Mouse (Mus musculus): Measurements from ENCODE around the gene Cnga1.
A peak's percentile ranks its signal among the peaks of the same experiment; 100 is the strongest.
"Not testable (repeated sequence)": the region's sequence is repeated elsewhere in the genome, so short reads cannot be mapped to it uniquely, and the experiment has no call there.

The Cnga1 gene

DNA sequence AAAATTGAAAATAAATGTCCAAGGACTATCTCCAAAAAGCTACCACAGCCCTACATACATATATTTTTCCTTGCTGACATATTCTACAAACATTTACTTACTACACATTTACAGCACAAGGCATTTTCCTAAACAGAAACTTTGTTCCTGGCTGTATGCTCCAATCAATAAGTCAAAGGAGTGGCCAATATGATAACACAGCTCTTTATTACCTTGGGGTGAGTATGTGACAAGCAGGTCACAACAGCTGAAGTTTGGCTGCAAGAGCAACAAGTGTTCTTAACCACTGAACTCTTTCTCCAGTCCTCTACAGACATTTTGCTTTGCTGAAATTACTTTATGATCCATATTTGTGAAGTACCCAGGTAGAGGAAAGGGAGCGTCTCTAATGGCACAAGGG, 4.0 kb downstream of the Cnga1 start:
- DNase-seq (ENCODE audit: low read depth, low spot score), result no peak

DNA sequence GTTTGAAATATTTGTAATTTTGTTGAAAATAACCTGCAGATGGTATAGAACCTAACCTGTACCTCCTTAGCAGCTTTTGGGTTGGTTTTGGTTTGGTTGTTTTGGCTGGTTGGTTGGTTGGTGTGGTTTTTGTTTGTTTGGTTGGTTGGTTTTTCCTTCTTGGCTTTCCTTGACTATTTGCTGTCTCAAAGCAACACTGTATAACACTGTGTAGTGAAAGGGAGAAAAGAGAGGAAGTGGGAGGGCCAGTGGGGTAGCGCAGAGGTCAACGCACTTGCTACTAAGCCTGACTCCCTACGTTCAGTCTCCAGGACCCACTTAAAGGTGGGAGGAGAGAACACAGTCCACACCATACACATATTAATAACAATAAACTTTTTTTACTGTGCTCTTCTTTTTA, 7.5 kb downstream of the Cnga1 start:
- DNase-seq (ENCODE audit: low read depth, low spot score), result no peak

GRCm38 (mm10) chr5:72636122-72636521, 8.0 kb downstream of the Cnga1 start:
- DNase-seq (ENCODE audit: low read depth, low spot score), result no peak

GRCm38 (mm10) chr5:72634791-72635271, 9.2 kb downstream of the Cnga1 start:
- DNase-seq (ENCODE audit: low read depth, low spot score), result no peak

GRCm38 (mm10) chr5:72630026-72630425, 14.0 kb downstream of the Cnga1 start:
- DNase-seq (ENCODE audit: low read depth, low spot score), result no peak

DNA sequence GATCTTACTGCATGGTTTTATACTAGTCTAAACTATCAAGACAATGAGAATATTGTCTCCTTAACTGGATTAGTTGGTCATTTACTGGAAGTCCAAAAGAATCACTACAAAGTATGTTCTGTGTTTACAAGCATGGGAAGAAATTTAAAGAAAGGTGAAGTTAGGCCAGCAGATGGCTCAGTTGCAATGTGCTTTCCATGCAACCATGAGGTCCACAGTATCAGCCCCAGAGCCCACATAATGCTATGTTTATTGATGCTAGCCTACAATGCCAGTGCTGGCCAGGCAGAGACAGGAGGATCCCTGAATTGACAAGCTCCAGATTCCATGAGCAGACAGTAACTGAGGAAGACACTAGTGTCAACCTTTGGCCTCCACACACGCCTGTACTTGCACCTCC, 23.1 kb downstream of the Cnga1 start:
- DNase-seq (ENCODE audit: low read depth, low spot score), result no peak

- DNase-seq (ENCODE audit: low read depth, low spot score), result no peak
Observed at GRCm38 (mm10) chr5:72617413-72617812, 26.7 kb downstream of the Cnga1 start.

- no peak for DNase-seq (ENCODE audit: low read depth, low spot score)
Observed at GRCm38 (mm10) chr5:72603138-72603537, 40.9 kb downstream of the Cnga1 start.

DNA sequence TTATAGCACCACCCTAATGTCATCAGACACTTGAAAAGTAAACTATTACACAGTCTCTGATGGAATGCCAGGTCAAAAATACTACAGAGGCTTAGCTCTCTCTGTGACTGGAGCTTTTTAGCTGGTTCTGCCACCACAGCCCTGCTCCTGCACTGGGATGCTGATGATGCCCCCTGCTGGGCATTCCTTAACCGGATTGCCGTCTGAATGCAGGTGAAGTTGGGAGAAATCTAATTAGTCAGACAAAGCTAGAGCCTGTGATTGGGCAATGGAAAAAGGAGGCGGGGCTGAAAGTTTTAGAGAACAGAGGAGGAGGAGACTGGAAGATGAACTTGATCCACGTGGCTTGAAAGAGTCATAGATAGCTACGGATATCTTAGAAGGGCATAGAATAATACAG, 43.1 kb downstream of the Cnga1 start:
- DNase-seq (ENCODE audit: low read depth, low spot score), result peak; percentile 91

DNA sequence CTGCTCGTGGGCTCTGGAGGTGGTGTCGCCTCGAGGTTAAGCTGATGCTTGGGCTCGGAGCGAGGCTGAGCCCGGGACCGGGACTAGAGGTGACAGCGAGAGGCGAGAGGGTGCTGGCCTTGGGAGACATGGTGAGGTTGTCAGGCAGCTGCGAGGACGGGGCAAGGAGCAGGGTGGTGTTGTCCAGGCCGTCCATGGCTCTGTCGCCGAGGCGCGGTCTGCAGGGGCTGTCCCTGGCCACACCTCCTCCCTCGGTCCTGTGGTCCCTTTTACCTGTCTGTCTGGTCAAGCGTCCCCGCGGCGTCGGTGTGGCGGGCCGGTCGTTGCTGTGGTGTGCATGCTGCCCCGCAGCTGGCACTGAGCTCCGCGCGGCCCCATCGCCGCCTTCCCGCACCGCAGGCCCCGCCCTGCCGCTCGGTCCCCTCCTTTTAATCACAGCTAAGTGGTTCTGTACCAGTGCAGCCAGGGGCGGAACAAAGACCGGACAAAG, 56.8 kb downstream of the Cnga1 start, which contains the start of gene Gm5868:
Gene Gm5868 (minus strand): TSS at position 360 of the 490 bp plus-strand sequence.
- peak; percentile 44 for DNase-seq (ENCODE audit: low read depth, low spot score)

- not testable (repeated sequence) for DNase-seq (ENCODE audit: low read depth, low spot score)
Observed at GRCm38 (mm10) chr5:72586667-72587191, 57.3 kb downstream of the Cnga1 start.

DNA sequence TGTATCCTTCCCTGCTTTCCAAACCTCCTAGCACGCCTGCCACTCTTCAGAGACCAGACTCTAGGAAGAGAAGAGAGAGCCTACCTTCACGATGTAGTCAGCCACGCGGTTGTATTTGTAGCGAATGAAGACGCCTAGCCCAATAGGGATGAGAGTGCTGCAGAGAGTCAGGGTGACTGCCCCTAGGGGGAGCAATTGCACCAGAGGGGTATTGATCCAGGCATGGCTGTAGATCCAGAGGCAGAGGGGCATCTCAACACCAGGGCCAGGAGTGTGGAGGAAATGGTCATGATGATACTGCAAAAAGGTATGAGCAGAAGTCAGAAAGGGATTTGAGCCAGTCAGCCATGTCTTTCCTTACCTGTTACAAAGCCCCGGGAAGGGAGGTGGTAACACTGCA, 58.0 kb downstream of the Cnga1 start:
- DNase-seq (ENCODE audit: low read depth, low spot score), result peak; percentile 44

DNA sequence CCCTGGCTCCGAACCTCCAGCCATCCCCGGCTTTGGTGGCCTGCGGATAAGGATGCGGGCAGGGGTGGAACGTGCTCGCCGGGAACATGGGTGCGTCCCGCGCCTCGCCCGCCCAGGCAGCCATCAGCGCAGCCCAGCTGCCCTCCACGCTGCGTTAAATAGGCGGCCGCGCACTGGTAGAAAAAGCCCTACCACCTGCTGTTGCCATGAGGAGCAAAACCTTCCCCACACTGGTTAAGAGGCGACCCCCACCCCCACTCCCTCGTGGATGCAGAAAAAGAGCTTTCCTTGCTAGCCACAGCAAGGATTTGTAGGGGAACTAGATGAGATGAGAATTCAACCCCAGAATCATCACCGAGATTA, 63.1 kb downstream of the Cnga1 start, which contains the start of gene Zar1:
Gene Zar1 (minus strand): TSS at position 285 of the 363 bp plus-strand sequence.
- DNase-seq (ENCODE audit: low read depth, low spot score), result peak; percentile 33

DNA sequence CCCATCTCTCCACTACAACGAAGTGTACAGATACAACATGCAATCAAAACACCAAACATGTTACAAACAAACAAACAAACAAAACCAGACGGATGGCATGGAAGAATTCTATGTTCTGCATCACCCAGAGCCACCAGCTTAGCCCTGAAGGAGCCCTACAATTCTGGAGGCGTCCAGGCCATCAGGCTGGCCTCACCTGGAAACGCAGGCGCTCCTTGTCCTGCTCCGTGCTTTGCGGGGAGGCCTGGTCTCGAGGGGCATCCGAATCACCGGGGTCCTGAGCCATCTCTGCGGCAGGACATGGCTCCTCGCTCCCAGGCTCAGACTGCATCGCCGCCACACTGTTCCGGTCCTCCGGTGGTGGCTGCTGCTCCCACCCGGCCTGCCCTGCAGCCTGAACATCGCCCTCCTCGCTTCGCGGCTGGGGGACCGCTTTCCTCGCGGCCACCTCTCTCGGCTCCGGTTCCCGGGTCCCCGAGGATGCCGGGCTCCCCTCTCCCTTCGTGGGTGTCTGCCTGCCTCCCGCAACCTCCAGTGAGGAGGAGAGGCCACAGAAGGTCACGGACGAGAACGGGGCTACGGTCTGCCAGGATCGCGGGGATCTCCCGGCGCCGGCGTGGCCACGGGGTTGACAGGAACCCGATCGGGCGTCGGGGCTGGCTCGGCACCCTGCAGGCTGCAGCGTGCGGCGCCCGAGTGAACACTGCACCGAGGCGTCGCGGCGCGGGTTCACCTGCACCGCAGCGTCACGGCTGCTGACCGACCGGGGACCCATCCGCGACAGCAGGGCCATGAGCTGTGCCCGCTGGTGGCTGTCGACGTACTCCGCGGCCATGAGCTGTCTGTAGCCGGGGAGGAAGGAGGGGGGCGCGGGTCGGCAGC, 63.7 kb downstream of the Cnga1 start:
- peak; percentile 36 for DNase-seq (ENCODE audit: low read depth, low spot score)

DNA sequence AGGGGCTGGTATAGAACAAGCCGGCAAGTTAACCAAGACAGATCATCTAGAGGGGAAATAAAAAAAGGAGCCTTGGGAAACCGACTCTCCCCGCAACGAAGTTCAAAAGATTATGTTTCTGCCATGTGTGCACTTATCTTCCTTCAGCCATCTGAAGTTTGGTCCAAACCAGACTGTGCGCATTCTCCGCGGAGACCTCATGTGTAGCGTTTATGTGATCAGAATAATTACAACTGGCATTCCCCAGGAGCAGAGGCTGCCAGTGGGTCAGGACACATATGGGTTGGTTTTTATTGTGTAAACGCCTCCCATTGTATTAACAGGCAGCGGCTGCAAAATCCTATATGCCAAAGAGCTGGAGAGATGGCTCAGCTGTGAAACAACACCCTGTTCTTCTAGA, 64.5 kb downstream of the Cnga1 start:
- peak; percentile 19 for DNase-seq (ENCODE audit: low read depth, low spot score)

GRCm38 (mm10) chr5:72565621-72566020, 78.5 kb downstream of the Cnga1 start:
- no peak for DNase-seq (ENCODE audit: low read depth, low spot score)

DNA sequence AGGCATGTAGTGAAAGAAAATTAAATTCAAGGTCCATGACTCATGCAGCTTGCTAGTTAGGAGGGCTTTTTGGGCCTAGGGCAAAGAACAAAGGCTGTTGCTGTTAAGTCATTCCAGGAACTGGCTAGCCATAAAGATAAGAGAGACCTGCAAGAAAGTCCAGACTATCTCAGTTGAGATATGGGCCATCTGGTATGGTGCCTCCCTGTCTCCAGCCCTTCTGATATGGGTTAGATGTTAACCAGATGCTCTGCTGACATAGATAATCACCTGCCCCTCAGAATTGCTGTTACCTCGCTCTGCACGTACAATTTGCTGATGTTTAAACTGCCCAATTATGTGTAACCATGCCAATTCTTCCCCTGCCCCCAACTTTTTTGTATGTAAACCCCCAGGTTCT, 80.9 kb downstream of the Cnga1 start:
- DNase-seq (ENCODE audit: low read depth, low spot score), result not testable (repeated sequence)

DNA sequence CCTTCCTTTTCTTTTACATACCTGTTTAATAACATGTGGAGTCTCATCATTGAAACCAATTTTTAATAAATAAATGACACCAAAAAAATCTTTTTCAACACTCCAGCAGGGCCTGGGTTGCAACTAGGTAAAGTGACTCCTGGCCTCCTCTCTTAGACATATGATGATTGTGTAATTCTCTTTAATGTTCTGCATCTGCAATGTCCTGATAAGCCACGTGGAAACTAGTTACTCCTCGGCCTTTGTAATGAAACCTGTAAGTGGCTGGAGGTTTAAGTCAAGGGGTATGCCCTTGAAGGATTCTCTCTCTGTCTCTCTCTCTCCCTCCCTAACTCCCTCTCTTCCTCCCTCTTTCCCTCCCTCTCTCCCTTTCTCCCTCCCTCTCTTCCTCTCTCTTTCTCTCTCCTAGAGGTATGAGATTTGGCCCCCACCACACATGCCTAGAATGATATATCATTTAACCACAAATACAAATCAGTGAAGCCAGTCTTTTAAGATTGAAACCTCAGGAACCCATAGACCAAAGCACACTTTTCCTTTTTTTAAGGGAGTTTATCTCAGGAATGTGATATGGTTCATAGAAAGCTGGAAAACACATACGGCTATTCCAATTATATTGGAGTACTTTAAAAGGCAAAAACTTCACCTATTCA, 83.0 kb downstream of the Cnga1 start:
- no peak for DNase-seq (ENCODE audit: low read depth, low spot score)

DNA sequence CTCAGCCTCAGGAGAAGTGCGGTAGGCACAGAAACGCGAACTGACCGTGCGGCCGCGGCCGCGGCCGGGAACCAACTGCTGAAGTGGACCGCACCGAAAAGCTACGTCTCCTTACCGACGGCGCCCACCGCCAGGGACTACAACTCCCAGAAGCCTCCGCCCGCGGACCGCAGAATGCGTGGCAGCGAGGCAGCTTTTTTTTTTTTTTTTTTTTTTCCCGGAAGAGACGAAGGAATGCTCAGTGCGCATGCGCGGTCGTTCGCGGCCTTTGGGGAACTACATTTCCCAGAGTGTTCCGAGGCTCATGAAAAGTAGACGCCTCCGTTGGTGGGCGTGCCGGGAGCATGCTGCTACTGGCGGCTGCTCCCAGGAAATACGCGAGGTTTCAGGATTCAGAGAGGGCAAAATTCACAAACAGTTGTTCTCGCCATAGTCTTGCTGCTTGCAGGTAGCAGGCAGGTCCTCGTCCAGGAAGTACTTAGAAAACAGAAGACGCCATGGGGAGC, 84.5 kb downstream of the Cnga1 start, which contains the start of gene Nfxl1:
Gene Nfxl1 (minus strand): TSS at position 141 of the 506 bp plus-strand sequence.
- DNase-seq (ENCODE audit: low read depth, low spot score), result peak; percentile 99

GRCm38 (mm10) chr5:72558716-72559526, 85.2 kb downstream of the Cnga1 start:
- DNase-seq (ENCODE audit: low read depth, low spot score), result peak; percentile 32

- DNase-seq (ENCODE audit: low read depth, low spot score), result no peak
Observed at GRCm38 (mm10) chr5:72556245-72556644, 87.8 kb downstream of the Cnga1 start.
